Mouse (Mus musculus) ES-Bruce4 (cell line): Measurements from ENCODE around the gene Ahdc1.

ENCODE experiments used
- CTCF ChIP-seq: IDR thresholded peaks from one replicate; pipeline ENCODE4 v1.8.1; 2011; ENCODE audit warnings: low read depth, low read length
- EP300 ChIP-seq: IDR thresholded peaks from 2 replicates; pipeline ENCODE4 v1.6.1; 2011; ENCODE audit warnings: low read depth, low read length; ENCODE audit not compliant: insufficient read depth
- POLR2A ChIP-seq: IDR thresholded peaks from one replicate; pipeline ENCODE4 v1.8.1; 2011; ENCODE audit warnings: low read length; ENCODE audit not compliant: insufficient read depth

GRCm38 (mm10) chr4:133020721-133021120 lies 9.7 kb downstream of the Ahdc1 start:
- TF ChIP-seq POLR2A (no peak), CTCF (no peak), EP300 (no peak)
